Mouse (Mus musculus) liver, postnatal 0 days (tissue): ENCODE data around the gene Cep128.

Source experiments
- CTCF ChIP-seq: sonication (generic); IDR thresholded peaks from 2 replicates; pipeline ENCODE4 v1.5.1; 2016; ENCODE audit warnings: antibody characterized with exemption, low read depth
- EP300 ChIP-seq: IDR thresholded peaks from 2 replicates; pipeline ENCODE4 v1.6.1; 2016; ENCODE audit warnings: antibody characterized with exemption, low read depth, mild to moderate bottlenecking

DNA sequence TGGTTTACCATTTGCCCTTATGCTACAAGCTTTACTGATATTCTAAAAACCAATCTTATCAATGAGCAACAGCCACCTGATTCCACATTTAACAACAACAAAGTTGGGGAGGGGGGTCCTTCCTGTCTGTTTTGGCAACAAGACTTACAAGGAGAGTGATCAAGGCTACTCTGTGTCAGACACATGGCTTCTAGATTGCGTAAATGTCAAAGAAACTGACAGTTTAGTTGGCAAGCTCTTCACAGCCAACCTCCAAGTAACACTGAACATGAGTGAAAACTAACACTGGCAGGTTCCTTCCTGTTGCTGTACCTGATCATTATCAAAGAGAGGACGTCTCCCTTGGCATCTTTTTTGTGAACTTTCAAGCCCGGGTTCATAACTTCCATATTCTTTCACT is 115.2 kb downstream of the Cep128 start:
- TF ChIP-seq CTCF, result no peak
- TF ChIP-seq EP300, result no peak
